Mouse (Mus musculus) adrenal gland, postnatal 4 days (tissue): ENCODE results near the gene Gjb5. TPM values are rescaled to one million over a fixed set of nuclear protein-coding genes. Genes with fewer than 3 reads are reported as not detected.

ENCODE experiments used
- DNase-seq, 2 experiments: peaks; one replicate each; pipeline ENCODE4 v3.0.0; 2021 to 2022; ENCODE audit warnings: low spot score in 2 of 2, mixed read lengths in 2 of 2
- long read RNA-seq, 2 experiments: library from polyadenylated mRNA; stranded (forward); transcript quantifications; one replicate each; pipeline ENCODE4 v2.0.0; 2021
- total RNA-seq, 2 experiments: library from RNA; stranded (reverse); gene quantifications; 2 replicates each; pipeline ENCODE4 v1.2.3; 2021

The Gjb5 gene
- 1 to 10 TPM in 1 of 2 experiments, under 1 TPM in 1; 0.65 to 1.1 TPM for total RNA-seq
- long read RNA-seq, experiment 1: 0 reads
- long read RNA-seq, experiment 2, partial matches to known transcripts: 0 of 1 reads
- long read RNA-seq, experiment 2, other reads (novel, unspliced or antisense): 0 of 1 reads

DNA sequence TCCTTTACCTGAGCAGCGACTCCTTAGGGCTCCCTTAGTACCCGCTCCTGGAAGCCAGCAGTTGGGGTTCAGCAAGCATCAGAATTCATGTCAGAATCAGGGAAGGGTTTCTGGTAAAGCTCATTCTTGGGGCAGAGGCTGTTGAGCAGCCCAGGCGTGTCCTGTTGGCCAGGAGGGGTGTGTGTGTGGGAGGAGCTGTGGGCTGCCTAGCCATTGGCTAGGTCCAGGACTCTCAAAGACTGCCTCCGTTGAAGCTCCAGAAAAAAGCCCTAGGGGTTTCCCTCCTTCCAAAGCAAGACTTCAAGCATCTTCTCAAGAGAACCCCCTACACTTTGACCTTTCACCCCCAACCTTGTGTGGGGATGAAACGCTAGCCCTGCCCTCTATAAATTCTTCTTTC is at the start of gene Gjb5:
TSS of gene Gjb5 (minus strand) at position 164 of the 400 bp plus-strand sequence.
- DNase-seq: no peak

DNA sequence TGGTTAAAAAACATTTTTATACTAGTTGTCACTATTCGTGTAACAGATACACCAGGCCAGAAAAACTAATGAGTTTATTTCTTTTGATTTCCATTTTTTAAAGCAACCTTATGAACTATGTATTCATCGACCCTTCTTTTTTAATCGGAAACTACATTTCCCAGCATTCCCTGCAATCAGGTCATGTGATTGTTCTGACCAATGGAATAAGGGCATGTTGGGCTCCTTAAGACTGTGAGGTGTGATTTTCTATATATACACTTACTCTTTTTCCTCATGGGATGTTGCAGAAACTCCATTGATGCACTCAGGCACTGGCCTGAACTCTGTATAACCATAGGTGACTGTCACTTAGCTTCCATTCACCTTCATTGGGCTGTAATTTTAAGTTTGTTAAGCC is 44.6 kb upstream of the Gjb5 start:
- no peak for DNase-seq

DNA sequence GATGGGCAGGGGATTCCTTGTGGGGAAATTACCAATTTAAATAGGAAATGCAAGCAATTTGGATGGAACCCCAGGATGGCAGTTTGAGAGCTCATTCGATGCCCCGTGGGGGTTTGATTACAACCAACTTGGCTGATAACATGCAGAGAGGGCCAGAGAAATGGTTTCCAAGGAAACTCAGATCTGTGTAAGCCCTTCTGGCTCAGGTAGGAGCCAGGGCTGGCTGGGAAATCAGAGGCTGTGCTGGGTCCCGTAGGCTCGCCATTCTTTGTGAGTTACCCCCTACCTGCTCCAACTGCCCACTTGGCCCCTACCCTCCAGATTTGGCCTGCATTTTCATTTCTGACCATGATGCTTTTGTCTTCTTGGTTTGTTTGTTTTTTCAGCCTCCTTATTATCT is 44.2 kb upstream of the Gjb5 start:
- no peak for DNase-seq

DNA sequence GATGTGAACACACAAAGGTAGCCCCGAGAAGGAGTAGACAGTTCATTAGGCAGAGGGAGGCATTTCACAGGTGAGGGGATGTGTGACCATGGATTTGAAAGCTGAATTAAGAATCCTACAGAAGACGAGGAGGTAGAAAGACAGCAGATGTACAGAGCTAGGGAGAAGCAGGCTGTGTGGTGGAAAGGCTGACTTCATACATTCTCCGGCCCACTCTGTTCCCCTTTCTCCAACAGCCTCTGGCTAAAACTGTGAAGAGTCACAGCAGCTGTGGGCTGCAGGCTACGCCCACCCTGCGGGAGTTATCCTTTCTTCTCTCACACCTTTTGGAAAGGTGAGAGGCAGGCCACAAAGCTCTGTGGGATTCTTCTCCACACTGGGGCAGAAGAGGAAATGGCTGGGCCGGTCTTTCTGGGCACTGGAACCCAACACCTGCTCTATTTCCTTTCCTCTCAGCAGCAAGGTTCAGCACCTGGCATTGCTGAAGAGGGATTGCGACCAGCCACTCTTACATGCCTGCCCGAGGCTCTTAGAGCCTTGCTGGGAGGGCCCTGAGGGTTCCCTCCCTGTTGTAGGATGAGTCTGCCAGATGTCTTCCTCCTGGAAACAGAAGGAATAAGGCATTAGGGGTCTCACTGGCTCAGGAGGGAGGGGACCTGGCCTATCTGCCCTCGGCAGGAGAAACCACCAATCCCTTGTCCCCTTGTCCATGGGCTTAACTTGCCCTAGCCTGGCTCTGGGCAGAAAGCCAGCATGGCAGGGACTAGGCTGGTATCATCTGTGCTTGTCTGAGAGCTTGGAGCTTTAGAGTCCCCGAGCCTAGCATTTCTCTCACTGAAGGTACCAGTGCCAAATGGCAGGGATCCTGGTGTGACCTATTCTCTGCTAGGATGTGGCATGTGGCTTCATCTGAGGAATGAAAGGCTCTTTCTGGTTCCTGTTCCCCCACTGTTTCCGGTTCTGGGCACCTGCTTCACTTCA is 42.5 kb upstream of the Gjb5 start:
- DNase-seq: no peak

DNA sequence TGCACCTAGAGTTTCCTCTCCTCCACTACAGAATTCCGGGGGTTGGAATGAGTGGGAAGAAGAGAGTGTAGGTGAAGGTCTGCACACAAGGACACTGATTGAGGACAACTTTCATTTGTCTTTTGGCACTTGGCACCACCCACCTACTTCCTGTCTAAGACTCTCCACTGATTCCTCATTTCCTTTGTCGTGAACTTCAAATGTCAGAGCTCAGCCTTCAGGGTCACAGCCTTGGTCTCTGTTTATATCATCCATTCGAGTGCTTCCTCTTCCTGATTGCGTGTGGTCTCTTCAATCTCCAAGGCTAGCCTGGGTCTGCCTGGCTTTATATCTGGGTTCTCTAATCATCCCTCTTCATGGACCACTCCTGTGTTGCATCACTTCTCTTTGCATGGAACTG is 37.6 kb upstream of the Gjb5 start:
- DNase-seq: no peak

DNA sequence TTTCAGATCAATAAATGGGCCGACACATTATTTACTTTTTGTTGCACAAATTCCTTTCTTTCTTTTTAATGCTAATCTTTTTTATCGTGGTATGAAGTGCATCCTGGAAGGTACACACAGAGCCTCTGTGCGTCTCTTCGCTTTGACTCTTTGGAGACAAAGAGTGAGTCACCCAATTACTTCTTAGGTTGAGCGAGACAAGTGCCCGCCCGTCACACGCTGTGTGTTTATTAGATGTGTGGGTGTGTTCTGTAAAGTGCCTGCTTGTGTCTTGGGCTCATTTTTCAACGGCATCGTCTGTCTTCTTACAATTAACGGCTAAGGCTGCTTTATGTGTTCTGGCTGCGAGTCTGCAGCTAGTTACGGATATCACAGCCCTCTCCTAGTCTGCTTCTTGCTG is 31.7 kb upstream of the Gjb5 start:
- no peak for DNase-seq

DNA sequence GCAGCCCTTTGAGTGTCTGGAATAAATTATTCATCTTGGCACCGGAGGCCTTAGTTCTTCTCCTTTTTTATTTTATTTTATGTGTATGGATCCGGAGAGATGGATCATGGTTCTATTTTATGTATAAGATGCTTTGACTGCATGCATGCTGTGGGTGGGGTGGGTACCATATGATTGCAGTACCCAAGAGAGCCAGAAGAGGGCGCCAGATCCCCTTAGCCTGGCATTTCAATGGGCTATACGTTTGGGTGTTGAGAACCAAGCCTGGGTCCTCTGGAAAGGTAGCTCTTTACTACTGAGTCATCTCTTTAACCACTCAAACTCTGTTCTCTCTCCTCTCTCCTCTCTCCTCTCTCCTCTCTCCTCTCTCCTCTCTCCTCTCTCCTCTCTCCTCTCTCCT is 19.4 kb upstream of the Gjb5 start:
- no peak for DNase-seq

DNA sequence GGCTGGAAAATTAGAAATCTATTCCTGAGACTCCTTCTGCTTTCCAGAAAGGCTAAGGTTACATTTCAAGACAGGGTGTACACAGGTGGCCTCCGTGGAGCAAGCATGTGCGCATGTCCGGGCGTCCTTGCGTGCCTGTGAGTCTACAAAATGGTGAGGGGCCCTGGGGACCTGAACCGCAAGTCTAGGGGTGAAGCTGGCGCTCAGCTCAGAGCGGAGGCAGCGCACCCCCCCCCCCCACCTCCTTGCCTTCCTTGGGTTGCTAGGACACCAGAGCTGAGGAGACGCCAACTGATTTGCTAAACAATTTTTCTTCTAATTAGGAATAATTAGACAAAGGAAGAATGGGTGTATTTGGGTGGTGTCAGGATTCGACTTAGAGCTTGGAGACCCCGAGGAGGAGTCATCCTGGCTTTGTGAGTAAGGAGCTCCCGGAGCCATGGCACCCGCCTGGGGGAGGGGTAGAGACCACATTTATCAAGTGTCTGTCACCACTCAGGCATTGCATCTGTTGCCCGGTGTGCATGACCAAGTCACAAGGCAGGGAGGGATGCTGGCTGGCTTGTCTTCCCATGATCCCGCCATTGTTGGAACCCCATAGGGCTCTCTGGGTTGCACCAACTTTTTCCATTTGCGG is 17.7 kb upstream of the Gjb5 start:
- DNase-seq: no peak

DNA sequence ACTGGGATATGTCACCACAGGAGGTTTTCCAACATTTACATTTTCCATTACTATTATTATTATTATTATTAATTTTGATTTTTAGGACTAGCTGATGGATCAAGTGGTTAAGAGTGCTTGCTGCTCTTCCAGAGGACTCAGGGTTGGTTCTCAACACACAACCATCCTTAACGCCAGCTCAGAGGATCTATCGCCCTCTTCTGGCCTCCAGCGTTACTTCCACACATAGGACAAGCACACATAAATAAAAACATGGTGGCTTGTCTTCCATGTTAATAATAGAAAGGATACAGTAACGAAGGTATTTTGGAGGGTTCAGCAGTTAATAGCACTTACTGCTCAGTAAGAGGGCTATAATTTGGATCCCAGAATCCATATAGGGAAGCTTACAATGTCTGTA is 16.7 kb upstream of the Gjb5 start:
- no peak for DNase-seq

DNA sequence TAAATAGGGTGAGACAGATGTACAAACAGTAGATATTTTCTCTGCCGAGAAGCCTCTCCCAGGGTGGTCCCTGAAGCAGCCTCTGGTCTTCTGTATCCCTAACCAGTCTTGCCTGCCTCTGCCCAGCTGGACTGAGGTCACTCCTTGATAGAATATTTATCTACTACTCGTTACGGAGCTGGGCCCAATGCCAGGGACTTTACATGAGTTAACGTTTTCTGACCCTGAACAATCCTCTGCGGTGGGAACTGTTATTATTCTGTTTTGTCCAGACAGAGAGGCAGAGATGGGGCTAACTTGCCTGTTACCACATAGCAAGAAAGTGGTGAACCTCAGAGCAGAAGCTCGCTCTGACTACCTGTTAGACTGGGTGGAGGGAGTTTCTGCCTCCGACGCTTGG is 15.5 kb upstream of the Gjb5 start:
- DNase-seq: peak in 1 of 2 experiments; percentile 40

DNA sequence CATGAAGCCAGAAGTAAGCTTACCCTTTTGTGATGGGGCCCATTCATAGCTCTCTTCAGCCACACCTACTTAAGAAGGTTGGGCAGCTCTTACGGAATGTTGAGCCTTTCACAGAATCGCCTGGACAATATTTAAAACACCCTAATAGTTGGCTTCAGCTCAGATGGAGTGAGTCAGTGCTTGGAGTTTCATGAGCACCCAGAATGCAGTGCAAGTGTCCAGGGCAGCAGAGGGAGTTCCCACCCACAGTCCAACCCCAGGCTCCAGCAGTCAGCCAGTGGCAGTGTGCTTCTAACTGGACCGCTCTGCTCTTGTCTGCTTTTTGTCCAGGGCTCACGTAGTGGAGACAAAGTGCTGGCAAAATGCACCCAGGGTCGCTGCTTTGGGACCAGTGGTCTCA is 13.6 kb upstream of the Gjb5 start:
- no peak for DNase-seq

DNA sequence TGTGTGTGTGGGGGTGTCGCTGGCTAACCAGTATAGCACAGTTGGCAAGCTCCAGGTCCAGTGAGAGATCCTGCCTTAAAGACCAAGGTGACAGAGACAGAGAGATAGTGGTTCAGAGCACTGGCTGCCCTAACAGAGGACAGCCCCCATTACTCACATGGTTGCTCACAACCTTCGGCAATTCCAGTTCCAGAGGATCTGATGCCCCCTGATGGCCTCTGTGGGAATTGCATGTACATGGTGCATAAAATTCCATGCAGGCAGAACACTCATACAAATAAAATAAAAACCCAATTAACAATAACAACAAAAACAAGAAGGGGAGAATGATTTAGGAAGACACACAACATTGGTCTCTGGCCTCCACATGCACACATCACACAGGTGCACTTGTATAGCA is 12.5 kb upstream of the Gjb5 start:
- no peak for DNase-seq

DNA sequence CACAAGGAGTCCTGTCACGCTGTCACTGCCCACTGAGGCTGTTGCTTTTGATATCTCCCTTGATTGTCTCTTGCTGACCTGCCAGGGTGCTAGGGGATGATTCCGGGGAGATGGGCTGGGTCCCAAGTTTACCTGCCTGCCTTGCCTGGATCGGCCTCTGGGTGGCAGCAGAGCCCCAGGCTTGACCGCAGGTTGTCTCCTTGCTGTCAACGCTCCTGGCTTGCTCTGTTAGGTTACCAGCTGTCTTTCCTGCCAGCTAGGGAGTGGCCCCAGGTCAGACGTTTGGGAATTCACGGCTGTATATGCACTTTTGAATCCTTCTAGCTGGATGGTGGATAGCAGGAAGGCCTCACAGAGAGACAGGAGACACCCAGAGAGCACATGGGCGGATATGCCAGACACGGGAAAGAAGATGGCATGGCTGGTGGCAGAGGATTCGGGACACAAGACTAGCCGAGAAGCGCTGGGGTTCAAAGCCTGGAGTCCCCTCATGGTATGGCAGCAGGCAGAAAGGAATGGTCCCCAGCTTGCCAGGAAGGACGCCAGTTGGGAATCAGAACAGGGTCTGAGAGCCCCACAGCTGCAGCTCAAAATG is 10.5 kb upstream of the Gjb5 start:
- peak; percentile 45 to 49 for DNase-seq

DNA sequence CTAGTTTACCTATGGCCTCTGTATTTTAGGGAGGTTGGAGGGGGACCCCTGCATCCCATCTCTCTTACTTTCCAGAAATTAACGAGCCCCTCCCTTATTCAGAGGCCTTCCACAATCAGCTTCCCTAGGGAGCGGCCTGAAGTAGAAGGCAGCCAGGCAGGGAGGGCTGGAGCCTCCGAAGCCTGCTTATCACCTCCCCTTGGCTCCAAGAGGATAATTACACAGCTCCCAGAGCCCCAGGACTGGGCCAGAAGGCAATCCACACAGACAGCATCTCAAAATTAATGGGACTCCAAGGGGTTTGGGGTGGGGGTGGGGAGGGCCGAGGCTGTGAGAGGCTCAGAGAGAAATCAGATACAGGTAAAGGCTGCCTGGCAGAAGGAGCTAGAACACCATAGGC is 7.9 kb upstream of the Gjb5 start:
- DNase-seq: no peak

DNA sequence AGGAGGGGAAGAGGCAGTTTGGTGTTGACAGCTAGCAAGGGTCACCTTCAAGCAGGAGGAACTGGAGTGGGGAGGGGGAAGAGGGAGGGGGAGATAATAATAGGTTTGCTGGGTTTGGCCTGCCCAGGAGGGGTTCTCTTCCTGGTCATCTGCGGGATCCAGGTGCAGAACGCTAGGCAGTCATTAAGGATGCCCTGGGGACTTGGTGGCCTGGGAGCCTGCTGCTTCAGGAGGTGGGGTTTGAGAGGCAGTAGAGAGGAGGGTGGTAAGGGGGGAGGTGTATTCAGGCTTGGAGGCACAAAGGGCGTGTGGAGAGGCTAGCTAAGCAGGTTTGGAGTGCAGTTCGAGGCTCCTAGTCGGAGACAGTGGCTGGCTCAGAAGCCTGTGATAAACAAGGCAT is 7.5 kb upstream of the Gjb5 start:
- no peak for DNase-seq

DNA sequence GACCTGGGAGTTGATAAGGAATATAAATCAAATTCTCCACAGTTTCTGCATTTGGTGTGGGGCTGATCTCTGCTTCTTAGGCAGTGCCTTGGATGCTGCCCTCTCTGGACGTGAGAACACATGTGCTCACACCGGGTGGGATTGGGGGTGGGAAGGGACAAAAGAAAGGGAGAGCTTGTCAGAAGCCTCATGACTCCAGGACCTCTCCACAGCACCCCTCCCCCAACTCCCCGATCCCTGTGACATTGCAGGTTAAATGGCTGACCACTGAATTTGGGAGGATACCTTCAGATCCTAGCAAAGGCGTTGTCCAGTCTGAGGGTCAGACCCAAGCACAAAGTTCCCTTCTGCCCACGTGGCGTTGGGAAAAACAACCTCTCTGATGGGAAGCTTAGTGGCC is 6.5 kb upstream of the Gjb5 start:
- DNase-seq: no peak

DNA sequence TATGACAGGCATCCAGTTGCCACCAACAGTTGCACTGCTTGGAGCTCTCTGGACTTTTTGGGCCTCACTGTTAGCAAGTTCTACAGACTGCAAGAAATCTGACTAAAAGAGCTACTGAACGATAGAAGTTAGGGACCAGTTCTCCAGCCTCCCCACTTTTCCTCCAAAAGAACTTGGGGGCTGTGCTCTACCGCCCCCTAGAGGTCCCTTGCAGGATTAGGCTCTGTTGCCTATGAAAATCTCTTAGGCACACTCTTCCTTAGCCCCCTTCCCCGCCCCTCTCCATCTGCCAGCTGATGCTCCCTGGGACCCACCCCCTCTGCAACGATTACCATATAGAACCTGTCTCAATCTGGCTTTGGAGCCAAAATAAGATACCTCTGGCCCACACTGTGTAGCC is 5.3 kb upstream of the Gjb5 start:
- no peak for DNase-seq

DNA sequence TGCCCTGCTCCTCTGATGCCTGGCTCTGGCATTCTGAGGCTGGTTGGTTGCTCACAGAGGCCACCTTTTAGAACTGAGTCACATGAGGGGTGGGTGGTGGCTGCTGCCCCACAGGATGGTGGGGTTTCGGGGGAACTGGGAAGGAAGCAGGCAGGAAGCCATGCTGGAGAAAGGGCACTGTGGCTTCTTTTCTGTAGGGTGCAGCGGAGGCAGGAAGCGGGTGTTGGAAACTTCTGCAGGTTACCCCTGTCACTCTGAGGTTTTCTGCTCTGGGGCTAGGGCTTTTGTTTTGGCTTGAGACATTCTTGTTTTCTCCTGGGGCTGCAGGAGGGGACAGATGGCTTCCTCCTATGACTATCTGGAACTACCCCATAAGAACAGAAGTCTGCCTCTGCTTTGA is 4.5 kb upstream of the Gjb5 start:
- DNase-seq: no peak

DNA sequence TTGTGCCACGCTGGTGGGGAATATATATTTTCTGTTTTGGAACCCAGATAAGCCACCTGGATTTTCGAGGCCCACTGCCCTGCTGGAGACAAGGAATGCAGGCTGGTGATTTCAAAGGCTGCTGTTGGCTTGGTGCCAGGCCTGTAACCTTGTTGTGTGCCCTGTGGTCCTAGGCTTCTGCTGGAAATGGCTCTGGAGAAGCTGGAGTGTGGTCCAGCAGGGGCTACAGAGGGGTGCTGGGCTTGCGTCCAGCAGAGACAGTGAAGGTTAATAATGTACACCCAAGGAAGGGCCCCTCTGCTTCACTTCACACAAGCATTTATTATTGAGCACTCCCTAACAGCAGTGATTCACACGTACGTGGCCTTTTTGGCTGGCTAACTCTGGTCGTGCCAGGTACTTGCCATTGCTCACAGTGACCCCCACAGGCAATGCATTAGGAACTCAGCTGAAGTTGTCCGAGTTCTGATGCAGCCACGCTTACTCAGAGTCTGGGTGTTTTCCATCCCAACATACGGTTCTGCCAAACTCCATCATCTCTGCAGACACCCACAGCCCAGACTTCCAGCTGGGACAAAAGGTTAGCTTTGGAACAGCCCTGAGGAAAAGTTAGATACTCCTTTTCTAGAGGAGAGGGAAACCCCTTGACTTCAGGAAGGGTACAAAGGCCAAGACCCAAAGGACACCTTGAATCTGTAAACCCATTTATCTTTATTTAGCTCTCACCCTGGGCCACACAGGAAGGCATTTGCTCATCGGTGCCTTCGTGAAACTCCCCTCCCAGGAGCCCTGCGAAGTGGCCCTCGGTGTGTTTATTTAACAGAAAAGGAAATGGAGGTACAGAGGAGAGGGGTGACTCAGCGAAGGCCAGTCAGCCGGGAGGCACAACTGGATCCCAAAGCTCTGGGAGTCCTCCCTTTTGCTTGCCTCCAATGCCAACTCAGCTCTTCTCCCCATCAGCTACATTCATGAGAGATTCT is 3.2 kb downstream of the Gjb5 start:
- no peak for DNase-seq

DNA sequence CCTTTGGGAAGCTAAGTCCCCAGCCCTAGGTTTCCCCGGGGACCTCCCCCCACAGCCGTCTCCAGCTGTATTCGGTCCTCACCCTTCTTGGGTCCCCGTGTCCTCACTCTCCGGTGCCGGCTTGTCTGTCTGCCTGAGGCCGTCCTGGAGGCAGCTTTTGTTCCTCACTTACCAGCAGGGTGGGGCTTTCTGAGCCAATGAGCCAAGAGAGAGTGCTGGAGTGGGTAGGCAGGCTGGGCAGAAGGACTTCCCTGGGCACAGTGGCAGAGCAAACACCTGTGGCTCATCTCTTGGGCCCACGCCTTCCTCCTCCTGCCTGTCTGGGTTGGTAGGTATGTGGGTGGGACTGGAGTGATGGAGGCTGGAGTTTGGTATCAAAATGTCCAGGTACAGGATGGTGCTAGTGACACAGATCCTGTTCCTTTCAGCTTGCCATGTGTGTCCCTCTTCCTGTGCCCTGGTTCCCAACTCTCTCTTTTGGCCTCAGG is 4.0 kb downstream of the Gjb5 start, which contains the start of gene Gjb4:
TSS of gene Gjb4 (minus strand) at position 131 of the 488 bp plus-strand sequence.
- DNase-seq: no peak

DNA sequence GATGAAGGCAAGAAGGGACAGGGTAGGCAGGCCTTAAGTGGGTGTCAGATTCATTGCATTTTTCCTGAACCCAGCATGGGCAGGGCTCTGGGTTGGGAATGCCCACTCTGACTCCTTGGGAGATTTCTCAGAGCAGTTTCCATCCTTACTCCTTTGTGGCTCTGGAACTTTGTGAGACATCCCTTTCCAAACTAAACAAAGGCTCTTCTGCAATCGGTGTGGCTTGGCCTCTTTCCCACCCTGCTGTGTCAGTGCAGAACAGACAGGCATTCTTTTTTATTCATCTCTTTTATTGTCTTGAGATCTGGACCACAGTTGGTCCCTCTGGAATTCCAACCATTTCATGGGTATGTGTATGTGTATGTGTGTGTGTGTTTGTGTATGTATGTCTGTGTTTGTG is 5.4 kb downstream of the Gjb5 start:
- DNase-seq: no peak
